Mouse (Mus musculus) CH12F3 (cell line): ENCODE results near the gene Gpr4.

Experiments
- in situ Hi-C: fragments of 300-500 bp; cut with MboI; formaldehyde crosslinking; loops from 2 replicates; pipeline ENCODE4 v1.14.3; 2020; ENCODE audit warnings: low sequenced_read_pairs

The Gpr4 gene

DNA sequence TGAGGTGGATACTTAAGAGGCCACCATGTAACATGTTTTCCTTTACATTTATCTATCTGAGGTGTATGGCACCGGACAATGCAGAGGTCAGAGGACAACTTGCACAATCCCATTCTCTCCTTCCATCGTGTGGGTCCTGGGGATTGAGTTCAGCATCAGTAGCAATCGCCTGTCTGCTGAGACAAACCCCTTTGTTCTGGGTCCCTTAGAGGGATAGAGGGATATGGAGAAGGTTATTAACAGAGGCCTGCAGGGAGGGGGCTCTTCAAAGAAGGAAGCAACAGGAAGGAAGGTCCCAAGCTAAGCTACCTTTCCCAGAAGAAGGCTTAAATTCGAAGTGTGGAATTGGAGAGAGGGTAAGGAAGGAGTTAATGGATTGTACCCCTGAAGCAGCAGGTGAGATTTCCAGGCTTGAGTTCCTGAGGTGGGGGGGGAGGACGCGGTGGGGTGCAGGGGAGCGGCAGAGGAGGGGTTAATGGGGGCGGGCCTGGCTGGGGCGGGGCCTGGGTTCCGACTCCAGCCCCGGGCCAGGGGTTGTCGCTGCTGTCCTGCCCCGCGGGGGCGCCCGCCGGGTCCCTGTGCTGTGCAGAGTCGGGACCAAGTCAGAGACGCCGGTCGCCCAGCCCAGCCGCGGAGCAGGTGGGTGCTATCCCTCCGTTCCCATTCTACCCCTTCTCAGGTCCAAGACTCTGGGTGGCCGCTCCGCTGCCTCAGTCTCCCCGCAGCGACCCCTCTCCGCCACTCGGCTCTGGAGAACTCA, at the start of gene Gpr4:
Gpr4 (plus strand) TSS at position 543 of the 760 bp plus-strand sequence.
- in situ Hi-C loops = no loop called here

DNA sequence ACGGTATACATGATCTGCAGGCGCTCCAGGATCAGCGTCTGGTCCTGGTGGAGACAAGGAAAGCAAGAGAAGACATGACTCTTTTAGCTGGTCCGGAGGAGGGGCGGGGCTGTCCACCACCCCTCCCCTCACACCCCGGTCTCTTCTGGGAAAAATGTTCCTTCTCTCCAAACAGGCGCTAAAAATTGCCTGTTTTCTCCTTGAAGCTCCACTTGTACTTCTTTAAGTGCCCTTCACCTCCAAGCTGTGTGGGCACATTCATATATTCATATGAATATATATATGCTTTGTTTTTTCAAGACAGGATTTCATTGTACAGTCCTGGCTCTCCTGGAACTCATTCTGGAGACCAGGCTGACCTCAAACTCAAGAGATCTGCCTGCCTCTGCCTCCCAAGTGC, 49.4 kb upstream of the Gpr4 start:
- in situ Hi-C loops = no loop called here

DNA sequence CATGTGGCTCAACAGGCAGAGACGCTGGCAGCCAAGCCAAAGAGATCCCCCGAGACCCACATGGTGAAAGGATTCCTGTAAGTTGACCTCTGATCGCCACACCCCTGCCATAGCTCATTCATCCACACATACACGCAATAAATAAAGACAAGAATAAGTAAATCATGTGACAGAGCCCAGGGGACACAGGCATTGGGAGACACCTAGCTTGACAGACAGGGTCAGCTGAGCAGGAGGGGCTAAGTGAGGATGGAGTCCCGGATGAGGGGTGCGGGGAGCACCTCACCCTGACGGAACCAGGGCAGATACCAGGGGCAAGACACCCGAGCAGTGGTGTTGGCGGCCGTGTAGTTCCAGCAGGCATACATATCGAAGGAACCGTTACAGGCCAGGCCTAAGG, 48.6 kb upstream of the Gpr4 start:
- in situ Hi-C loops = no loop called here

DNA sequence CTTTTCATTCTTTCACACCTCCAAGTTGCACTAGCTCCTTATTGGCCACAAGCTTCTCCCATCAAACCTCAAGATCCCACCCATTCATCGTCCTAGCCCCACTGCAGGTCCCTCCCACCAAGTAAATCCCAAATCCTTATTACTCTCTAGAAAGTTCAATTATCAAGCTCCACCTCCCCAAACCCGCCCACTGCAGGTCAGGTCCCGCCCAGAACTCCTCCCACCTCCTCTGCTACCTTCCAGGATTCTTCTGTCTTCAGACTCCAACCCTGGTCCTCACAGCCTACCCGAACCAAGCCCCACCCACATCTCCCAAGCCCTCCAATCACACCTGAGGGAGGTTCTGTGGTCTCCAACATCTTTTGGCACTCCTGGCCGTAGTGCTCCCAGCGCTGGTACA, 48.1 kb upstream of the Gpr4 start:
- in situ Hi-C loops = no loop called here

DNA sequence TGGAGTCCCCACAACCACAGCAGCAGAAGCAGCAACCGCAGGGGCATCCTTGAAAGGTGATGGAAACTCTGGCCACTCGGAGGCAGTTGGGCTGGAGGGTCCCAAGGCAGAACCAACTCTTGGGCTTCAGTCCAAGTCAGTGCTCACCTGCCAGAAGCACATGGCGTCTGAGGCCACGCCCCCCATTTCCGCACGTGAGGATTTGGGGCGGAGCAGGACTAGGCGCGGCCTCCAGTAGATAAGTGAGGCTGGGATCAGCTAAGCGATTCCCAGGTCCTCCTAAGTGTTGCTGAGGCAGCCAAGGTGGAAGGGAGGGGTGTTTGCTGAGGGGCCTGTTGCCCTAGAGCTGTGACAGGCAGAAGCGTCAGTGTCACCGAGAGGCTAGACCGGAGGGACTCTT, 47.4 kb upstream of the Gpr4 start:
- in situ Hi-C loops = no loop called here

DNA sequence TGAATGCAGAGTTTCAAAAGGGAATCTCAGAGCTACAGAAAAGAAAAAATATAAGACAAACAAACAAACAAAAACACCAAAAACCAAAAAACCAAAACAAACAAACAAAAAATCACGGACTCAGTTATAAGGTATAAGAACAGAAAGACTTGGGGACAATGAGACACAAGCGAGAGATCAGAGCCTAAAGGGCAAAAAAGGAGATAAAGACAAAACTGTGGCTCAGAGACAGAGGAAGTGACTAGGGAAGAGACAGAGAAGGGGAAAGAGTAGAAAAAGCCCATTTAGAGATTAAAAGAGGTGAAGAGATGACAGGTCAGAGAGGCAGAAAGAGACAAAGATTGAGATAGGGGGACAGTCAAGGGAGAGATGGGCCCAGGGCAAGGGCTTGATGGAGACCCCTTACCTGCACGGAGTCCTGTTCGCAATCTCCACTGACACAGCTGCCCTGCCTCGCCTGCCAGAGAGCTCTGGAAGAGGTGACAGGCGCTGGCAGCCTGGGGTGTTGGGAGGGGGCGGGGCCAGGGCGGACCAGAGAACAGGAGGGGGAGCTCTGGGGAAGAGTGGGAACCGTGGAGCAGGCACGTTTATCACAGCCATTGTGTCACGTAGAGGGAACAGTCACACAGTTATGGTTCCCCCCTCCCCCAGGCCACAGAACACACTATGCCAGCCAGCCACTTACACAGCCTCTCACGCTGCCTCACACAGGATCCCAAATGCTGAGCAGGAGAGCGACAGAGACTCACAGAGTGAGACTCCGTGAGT, 46.5 kb upstream of the Gpr4 start, which contains the start of gene Gipr:
Gipr (minus strand) TSS at position 472 of the 768 bp plus-strand sequence.
- in situ Hi-C loops = no loop called here

DNA sequence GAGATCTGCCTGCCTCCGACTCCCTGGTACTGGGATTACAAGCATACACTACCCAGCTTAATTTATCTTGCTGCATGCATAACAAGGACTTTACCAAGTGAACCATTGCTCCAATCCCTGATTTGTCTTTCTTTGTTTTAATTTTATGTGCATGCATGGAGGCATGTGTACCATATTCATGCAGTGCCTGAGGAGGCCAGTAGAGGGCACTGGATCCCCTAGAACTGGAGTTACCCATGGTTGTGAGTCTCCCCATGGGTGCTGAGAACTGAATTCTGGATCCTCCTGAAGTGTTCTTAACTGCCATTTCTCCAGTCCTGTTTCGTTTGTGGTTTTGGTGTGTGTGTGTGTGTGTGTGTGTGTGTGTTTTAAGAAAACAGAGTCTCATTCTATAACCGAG, 45.3 kb upstream of the Gpr4 start:
- in situ Hi-C loops = no loop called here

DNA sequence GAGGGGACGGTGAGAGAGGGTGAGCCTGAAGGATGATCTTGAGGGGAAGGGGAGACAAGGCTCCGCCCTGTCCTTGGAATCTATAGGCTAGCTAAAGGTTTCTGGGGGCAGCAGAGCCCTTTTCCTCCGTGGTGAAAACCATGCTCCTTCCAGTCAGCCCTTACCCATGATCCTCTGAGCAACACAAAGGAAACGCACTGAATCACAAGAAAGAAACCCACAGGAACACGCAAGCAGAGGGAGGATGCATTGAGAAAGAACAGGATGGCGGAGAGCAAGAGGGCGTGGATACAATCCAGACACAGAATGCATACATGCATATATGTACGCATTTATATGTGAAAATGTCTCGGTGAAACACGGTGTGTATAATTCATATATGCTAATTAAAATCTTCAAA, 42.8 kb upstream of the Gpr4 start:
- in situ Hi-C loops = no loop called here

DNA sequence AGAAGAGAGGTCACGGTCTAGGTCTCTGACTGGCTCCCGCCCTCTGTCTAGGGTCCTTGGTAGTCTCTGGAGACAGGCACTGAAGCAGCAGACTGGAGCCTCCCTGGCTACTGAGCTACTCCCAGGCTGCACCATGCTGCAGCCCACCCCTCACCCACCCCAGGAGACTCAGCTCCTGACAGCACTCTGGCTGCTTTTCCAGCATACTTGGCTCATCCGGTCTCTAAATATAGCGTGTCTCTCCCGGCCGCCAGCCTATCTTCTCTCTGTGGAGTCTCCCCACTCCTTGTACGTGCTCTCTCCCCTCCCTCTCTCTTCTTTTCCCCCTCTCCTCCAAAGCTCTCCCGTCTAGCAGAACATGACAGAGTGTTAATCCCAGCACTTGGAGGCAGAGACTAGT, 42.2 kb upstream of the Gpr4 start:
- in situ Hi-C loops = loop anchor here (10.0 kb wide), 1 partner anchor 105 kb away; the partner anchor contains the start of gene Vasp

DNA sequence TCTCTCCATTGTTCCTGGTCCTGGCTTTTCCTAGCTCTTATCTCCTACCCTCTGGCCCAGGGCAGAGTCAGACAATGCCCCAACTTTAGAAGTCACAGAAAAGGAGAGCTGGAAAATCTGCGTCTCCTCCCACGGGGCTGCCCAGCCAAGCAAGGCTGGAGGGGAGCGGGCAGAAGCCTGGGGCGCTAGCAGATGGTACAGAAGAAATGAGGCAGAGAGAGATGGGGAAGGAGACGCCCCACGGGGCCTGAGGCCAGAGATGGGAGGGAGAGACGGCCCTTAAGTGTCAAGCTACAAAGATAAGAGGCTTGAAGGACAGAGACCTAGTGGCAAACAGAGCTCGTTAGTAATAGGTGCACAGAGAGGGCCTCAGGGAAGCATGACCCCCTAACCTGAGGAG, 40.5 kb upstream of the Gpr4 start:
- in situ Hi-C loops = loop anchor here (10.0 kb wide), 1 partner anchor 103 kb away; the partner anchor contains the start of gene Vasp

DNA sequence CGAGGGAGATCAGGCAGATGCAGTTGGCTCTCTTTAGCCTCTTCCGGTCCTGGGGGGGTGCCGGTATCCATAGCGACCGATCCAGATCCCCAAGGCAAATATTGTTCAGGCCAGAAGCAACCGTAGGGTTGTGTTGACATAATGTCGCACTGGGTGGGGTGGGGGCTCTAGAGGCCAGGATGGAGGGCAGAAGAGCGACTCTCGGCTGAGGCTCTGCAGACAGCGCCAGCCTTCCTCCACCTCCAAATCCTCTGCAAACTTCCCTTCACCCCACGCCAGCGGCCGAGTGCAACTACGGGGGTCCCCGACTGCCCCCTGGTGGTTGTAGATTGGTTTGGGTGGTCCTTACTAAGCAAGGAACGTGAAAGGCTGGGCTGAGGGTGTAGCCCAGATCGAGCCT, 39.5 kb upstream of the Gpr4 start:
- in situ Hi-C loops = loop anchor here (10.0 kb wide), 1 partner anchor 102 kb away; the partner anchor contains the start of gene Vasp

DNA sequence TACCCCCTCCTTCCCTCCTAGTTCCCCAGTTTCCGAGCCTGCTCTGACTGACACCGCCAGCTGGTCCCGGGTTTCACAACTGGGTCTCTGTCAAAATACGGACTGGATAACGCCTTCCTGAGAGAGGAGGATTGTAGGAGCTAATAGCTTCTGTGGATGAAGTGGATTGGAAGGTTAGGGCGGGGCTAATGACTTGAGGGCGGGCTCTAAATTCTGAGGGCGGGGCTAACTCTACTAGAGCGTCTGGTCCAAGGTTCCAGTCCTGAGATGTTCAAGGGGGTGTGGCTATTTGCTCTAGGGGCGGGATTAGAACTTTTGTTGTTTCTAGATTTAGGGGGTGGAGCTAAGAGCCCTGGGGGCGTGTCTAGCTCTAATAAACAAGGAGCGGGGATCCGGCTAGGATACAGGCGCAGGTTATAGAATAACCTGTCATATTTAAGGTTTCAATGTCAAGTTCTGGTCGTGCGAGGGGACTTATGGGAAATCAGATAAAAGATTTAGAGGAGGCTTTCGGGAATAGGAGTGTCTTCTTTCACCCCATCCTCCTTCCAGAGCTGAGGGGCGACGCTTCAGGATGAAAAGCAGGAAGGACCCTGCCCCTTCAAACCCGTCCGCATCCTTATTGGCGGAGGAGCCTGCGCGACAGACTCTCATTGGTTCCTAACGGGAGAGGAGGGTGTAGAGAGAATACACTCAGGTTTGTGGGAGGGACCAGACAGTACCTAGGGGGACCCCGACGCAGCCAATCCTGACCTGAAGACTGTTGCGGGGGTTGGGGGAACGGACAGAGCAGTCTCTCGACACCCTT, 36.4 kb upstream of the Gpr4 start, which contains the start of gene Eml2:
Eml2 (plus strand) TSS at position 714 of the 808 bp plus-strand sequence.
- in situ Hi-C loops = loop anchor here (10.0 kb wide), 1 partner anchor 99 kb away; the partner anchor contains the start of gene Vasp

DNA sequence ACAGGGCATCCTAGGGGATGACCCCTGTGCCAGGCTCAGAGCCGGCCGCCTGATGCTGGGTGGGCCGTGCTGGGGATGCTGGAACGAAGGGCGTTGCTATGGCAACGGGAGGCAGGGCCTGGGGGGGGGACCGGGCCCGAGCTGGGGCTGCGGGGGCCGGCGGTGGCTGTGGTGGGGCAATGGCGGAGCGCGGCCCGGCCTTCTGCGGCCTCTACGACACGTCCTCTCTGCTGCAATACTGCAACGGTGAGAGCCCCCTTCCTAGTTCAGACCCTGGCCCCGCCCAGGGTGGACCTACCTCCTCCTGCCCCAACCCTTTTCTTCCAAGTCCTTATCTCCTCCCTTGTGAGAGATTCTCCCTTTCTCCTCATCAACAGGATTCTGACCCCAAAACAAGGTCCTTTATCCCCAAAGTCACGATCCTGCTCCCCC, 35.8 kb upstream of the Gpr4 start:
- in situ Hi-C loops = loop anchor here (10.0 kb wide), 1 partner anchor 98 kb away; the partner anchor contains the start of gene Vasp

DNA sequence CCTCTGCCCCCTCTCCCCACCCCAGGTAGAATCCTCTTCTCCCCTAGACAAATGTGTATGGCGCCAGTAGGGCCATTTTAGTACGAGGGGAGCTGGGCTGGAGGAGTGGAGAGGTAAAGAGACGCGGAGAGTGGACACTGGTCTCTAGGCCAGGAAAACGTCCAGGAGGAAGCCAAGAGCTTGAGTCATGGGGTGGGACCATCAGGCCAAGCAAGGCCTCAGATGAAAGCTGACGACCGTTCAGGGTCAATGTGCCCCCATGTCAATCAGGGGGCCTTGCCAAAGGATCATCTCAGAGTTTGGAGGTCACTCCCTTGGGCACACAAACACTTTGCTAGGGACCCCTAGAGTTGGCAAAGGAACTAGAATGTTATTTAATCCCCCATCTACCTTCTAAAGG, 35.1 kb upstream of the Gpr4 start:
- in situ Hi-C loops = loop anchor here (10.0 kb wide), 1 partner anchor 98 kb away; the partner anchor contains the start of gene Vasp

DNA sequence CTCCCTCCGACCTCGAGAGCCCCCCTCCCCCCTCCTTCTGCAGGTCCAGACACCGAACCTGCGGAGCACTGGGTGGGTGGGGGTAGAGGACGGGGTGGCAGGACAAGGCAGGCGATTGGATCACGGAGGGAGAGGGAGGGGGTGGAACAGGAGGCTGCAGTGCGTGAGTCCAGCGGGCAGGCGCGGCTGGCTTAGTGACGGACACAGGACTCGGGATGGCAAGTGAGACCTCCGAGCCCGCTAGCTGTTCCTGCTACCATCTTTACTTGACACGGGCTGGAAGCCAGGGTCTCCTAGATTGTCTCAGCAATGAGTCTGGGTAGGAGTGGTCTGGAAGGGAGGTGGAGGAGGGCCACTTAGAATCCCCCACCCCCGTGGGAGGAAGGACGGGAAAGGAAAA, 34.3 kb upstream of the Gpr4 start:
- in situ Hi-C loops = loop anchor here (10.0 kb wide), 1 partner anchor 97 kb away; the partner anchor contains the start of gene Vasp

DNA sequence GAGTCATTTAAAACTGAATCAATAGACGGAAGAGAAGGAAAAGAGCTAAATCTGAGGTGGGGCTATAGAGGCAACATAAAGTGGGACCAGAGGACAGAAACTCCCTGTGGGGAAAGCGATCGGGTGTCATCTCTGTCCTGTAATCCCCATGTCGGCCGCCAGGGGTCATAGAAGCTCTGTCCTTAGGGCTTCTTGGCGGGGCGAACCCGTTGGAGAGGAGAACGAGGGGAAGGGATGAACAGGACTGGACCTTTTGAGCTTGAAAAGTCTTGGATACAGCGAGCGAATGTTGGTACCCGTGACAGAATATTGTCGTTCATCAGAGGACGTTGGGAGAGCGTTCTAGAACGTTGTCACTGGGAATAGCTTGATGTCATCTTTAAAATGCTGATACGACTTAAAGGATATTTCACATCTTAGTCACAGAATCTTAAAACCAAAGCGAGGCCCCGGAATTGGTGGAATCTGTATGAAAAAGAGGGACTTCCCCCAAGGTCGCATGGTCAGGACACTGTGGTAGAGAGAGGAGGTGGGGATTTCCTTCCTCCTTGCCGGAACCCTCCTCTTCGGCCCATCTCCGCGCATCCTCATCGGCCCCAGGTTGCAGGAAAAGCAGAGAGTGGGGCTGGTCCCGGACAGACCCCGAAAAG, 33.8 kb upstream of the Gpr4 start:
- in situ Hi-C loops = loop anchor here (10.0 kb wide), 1 partner anchor 96 kb away; the partner anchor contains the start of gene Vasp

DNA sequence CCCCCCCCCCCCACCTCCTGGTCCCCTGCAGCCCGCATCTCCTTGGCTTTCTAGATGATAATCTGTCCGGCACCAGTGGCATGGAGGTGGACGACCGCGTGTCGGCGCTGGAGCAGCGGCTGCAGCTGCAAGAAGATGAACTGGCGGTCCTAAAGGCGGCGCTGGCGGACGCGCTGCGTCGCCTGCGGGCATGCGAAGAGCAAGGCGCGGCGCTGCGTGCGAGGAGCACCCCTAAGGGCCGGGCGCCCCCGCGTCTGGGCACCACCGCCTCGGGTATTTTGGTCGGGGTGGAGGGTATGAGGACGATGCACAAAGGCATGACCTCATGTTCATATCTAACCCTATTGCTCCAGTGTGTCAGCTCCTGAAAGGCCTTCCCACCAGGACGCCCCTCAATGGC, 33.2 kb upstream of the Gpr4 start:
- in situ Hi-C loops = loop anchor here (10.0 kb wide), 1 partner anchor 96 kb away; the partner anchor contains the start of gene Vasp

DNA sequence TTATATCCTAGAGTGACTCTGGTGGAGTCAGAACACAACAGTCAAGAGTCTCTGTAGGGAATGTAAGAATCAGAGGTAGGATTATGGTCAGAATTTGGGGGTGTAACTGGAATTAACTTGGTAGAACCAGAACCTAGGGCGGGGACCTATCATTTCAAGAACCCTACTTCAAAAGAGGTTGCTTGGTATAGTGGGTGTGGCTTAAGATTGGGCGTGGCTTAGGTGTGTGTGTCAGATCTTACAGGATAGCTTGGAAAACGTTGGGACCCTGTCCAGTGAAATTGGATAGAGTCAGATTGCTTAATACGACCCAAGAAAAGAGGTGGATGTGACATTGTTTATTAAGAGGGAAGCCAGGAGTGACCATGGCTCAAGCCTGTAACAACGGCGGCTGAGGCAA, 32.4 kb upstream of the Gpr4 start:
- in situ Hi-C loops = loop anchor here (10.0 kb wide), 1 partner anchor 95 kb away; the partner anchor contains the start of gene Vasp

DNA sequence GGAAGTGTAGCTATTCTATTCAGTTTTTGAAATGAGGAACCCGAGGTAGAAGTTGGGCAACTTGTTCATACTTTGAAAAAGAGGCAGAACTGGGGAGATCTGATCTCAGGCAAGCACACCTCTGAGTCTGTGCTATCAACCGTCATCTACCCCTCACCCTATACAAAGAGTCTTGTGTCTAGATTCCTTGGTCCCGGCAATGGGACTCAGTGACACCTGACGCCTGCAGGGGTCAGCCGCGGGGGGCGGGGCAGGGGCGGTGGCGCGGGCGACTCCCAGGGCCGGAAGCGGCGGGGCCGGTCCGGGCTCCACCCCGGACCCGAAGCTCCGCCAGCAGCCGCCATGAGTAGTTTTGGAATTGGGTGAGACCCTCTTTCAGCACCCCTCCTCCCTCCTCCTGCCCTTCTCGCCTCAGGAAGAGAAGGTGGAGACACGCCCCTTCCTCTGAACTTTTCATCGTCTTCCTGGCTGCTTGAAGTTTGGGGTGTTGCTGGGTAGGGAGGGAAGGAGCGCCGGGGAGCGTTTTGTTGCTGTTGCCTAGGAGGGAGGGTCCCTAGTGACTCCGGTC, 31.4 kb upstream of the Gpr4 start:
- in situ Hi-C loops = no loop called here

DNA sequence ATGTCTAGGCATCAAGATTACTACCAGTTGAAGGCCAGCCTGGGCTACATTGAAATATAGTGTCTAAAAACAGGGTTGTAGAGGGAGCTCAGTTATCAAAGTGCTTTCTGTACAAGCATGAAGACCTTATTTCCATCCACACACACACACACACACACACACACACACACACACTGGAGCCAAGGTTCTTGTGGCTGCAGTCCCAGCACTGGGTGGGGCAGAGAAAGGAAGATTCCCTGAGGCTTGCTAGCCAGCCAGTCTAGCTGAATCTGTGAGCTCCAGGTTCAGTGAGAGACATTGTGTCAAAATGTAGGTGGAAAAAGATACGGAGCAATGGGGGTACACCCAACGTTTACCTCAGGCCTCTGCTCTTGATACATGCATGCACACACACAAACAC, 28.1 kb upstream of the Gpr4 start:
- in situ Hi-C loops = no loop called here
